Mouse (Mus musculus): Measurements from ENCODE around the gene Pxmp4.

DNA sequence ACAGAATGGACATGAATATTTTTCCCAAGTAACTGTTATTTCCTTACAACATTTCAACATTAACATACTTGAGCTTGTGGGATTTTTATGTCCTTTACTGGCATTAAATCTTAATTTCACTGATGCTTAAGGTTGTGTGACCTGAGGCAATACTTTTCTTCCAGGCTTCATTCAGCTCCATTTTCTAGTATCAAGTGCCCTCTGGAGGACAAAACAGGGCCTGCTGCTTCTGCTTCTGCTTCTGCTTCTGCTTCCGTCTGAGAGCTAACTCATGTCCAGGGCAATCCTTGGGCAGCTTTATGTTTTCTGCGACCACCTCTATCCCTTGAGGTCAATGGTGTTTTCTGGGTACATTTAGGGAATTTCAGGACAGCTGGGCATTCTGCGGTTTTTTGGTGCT, 63.8 kb downstream of the Pxmp4 start:
- TF ChIP-seq POLR2A (IDR thresholded peaks at IDR 0.05; ENCODE audit: insufficient read depth, low read length) (no peak), CTCF (IDR thresholded peaks at IDR 0.05; ENCODE audit: low read depth, low read length) (peak; percentile 36)

Data from ES-Bruce4 (cell line).